Mouse (Mus musculus): ENCODE results near the gene Fbxl13.

Fbxl13 gene

GRCm38 (mm10) chr5:21483275-21483674 lies 162.2 kb downstream of the Fbxl13 start:
- DNase-seq (ENCODE audit: low spot score) = no peak

- DNase-seq (ENCODE audit: low spot score) = no peak
Measured at GRCm38 (mm10) chr5:21482446-21483222, 162.8 kb downstream of the Fbxl13 start.

DNA sequence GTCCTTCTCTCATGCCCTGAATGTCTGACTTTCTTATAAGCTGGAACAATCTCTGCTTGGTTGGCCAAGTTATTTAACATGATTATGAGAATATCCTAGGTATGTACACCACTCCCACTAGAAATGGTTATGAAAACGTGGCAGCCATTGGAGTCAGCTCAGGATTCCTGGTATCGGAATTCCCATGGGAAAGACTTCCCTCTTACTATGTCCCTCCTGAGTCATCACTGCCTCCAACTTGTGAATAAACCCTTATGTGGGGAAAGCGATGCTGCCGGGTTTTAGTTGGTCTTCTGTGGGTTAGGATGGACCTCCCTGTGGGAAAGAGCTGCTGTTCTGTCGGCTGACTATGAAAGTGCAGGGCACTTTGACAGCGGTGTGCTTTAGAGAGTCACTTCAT lies 163.9 kb downstream of the Fbxl13 start:
- no peak for DNase-seq (ENCODE audit: low spot score)

GRCm38 (mm10) chr5:21479746-21480145 lies 165.7 kb downstream of the Fbxl13 start:
- DNase-seq (ENCODE audit: low spot score) = no peak

DNA sequence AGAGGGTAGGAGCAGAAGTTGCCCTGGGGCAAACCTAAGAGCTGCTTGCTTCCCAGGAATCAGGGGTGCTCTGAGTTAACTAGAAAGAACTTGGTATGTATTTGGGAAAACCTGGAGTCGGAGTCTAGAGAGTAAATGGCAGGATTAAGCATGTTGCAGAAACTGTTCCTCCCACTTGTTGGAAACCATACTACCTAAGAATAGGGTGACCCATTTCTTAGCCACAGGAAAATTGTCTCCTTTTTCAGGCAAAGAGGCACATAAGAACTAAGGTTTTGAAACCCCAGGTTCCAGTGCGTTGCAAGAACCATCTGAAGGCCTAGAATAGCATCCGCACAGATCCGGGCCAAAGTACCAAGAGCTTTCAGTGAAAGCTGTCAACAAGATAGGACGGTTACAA lies 167.0 kb downstream of the Fbxl13 start:
- DNase-seq (ENCODE audit: low spot score) = no peak

- DNase-seq (ENCODE audit: low spot score) = no peak
Measured at GRCm38 (mm10) chr5:21468100-21468499, 177.3 kb downstream of the Fbxl13 start.

DNA sequence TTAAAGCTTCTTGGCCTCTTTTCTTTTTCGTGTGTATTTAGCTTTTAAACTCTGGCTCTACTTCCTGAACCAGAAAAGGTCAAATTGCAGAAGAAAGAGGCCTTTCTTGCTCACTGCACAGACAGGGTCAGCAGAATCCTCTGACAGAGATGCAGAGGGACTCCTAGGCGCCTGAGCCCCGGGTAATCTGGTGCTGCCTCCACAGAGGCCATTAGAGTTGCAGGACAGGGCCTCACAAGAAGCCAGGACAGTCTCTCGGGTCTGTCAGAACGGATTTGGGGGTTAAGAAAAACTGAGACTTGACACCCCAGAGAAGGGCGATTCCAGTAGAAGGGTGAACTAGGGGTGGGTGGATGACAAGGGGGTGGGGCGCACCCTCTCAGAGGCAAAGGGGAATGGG lies 178.0 kb downstream of the Fbxl13 start:
- no peak for DNase-seq (ENCODE audit: low spot score)

DNA sequence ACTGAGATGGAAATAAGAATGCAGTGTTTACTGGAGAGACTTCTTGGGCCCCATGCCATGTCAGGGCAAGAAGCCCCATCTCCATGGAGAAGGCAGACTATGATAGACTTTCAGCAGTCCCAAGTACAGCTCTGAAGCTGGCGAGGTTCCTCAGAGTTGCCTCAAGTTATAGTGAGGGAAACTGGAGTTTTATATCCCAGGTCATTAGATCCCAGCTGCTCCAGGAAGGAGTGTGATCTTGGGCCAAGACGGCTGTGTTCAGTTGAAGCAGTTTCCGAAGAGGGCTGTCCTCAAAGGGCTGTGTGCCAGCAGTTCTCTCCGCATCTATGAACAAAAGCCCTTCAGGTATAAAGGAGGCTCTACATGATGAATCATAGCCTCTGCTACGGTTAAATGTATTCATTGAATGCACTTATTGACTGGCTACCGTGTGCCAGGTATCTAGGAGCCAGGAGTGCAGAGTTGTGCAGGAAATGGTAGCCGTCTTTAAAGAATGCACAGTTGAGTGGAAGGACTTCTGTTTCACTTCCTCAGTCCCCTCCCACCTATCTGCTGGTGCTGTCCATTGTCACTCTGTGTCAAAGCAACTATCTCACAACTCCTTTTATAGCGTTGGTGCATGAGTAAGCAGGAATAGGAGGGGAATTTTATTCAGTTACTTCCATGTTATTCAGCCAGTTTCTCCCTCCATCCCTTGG lies 204.5 kb downstream of the Fbxl13 start:
- DNase-seq (ENCODE audit: low spot score) = no peak

- DNase-seq (ENCODE audit: low spot score) = no peak
Measured at GRCm38 (mm10) chr5:21439446-21440110, 205.9 kb downstream of the Fbxl13 start.

- no peak for DNase-seq (ENCODE audit: low spot score)
Measured at GRCm38 (mm10) chr5:21438428-21438827, 207.0 kb downstream of the Fbxl13 start.

DNA sequence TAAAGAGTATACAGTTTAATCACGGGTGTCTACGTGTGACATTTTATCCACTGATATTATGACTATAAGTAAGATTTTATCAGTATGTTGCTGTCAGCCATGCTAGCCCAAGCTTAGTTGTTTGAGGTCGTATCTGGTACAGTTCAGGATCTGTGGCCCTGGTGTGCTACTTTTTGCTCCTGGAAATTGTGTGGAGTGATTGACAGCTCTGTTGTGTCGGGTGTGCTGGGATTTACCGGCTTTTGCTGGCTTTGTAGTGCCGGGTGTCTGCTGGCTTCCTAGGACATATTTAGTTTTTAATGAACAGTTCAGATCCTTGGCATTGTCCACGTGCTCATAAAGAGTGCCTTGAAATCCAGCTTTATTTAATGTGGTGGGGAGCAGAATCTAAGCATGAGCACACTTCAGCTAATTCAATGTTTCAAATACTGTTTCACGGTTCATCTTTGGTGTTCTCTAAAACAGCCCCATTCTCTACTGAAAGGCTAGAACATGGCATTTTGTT lies 208.9 kb downstream of the Fbxl13 start:
- no peak for DNase-seq (ENCODE audit: low spot score)

DNA sequence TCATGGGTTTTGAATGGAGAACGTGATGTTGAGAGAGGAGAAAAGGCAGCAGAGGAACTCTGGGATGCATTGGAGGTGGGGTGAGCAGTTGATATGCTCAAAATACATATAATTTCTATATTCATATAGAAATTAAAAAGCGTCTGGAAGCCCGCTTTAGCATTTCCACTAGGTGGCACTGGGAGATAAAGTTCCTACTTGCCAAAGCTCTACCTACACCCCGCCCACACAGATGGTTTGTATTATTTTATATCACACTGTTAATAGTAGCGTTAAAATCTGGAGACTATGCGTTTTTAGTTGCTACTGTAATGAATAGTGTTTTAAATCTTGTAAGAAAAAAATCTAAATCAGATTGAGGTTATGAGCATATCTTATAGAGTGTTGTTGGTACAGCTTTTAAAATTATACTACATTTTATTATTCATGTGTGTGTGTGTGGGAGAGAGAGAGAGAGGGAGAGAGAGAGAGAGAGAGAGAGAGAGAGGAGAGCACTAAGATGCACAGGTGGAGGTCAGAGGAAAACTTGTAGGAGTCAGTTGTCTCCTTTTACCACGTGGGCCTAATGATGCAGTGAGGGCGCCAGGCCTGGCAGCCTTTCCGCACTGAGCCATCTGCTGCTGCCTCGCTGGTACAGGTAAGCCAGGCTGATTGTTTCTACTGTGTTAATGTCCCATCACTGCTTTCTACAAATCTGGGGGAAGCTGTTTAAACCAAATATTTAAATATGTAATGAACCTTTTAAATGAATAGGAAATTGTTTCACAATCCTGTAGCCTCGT lies 211.1 kb downstream of the Fbxl13 start:
- DNase-seq (ENCODE audit: low spot score) = no peak

Measured in testis, postnatal 10 days (tissue).